Mouse (Mus musculus) heart, embryonic 16.5 days (tissue): ENCODE measurements around the gene Lif. TPM values are rescaled to one million over a fixed set of nuclear protein-coding genes. Genes with fewer than 3 reads are reported as not detected.

Experiments used
- ATAC-seq: fragments of 200-750 bp; cut with Nextera tagmentation; replicated peaks from 2 replicates; pipeline ENCODE4 v1.8.0; 2017; ENCODE audit warnings: moderate number of reproducible peaks; ENCODE audit not compliant: insufficient read depth, low FRiP score; ENCODE audit errors: extremely low read depth
- H3K27ac ChIP-seq: fragments of 300-500 bp; sonication (generic); 2 replicates; pipeline ENCODE4 v1.5.1; 2014; ENCODE audit warnings: mild to moderate bottlenecking, low read length, control low read depth, moderate library complexity
- H3K27me3 ChIP-seq: fragments of 300-500 bp; sonication (generic); 2 replicates; pipeline ENCODE4 v1.6.1; 2014; ENCODE audit warnings: low read length, mixed read lengths; ENCODE audit not compliant: control insufficient read depth, insufficient read depth
- H3K36me3 ChIP-seq: fragments of 300-500 bp; sonication (generic); 2 replicates; pipeline ENCODE4 v1.6.1; 2014; ENCODE audit not compliant: control insufficient read depth, insufficient read depth
- H3K4me1 ChIP-seq: fragments of 300-500 bp; sonication (generic); 2 replicates; pipeline ENCODE4 v1.6.1; 2014; ENCODE audit warnings: low read length, mixed read lengths; ENCODE audit not compliant: control insufficient read depth, insufficient read depth
- H3K4me2 ChIP-seq: fragments of 300-500 bp; sonication (generic); 2 replicates; pipeline ENCODE4 v1.6.1; 2014; ENCODE audit warnings: low read depth, mild to moderate bottlenecking, control low read depth, low read length
- H3K4me3 ChIP-seq: fragments of 300-500 bp; sonication (generic); 2 replicates; pipeline ENCODE4 v1.5.1; 2014; ENCODE audit warnings: mild to moderate bottlenecking, control low read depth, low read length
- H3K9ac ChIP-seq: fragments of 300-500 bp; sonication (generic); 2 replicates; pipeline ENCODE4 v1.6.1; 2014; ENCODE audit warnings: low read length, control low read depth
- H3K9me3 ChIP-seq: fragments of 300-500 bp; sonication (generic); replicated peaks from 2 replicates; pipeline ENCODE4 v1.6.1; 2016; ENCODE audit warnings: low read length; ENCODE audit not compliant: control insufficient read depth
- WGBS: fragments of 180-500 bp; shearing (Covaris S2); extraction: QIAGEN DNeasy Blood & Tissue Kit; methylation state at CpG from one replicate; pipeline ENCODE4 v1.1.7; 2014; 5-methylcytosine and 5-hydroxymethylcytosine counted together
- polyA plus RNA-seq: library from polyadenylated mRNA; unstranded; fragments of >200 nt; fragmentation: Nextera tagmentation; extraction: Ambion mirVana; gene quantifications from 2 replicates; pipeline ENCODE4 v1.2.1, GENCODE M21; 2015

Gene Lif
- polyA plus RNA-seq, 1 experiment from 2014 or later = 0.20 TPM

DNA sequence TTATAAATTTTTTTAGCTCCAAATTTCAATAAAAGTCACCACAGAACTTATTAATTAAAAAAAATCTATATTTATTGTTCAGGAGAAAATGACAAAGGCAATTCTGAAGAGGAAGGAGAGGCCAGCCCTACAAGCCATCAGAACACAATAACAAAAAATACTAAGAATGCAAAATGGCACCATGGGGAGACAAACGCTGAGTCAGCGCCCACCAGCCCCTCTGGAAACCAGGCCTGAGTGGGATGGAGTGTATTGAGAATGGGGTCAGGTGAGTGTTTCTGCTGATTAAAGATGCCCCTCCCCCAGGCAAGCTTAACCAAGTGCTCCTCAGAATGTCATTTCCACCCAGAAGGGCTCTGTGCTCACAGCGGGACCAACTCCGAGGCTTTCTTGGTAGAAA is 47.7 kb downstream of the Lif start:
- no peaks in the 10 kb centered on the region for H3K36me3 ChIP-seq
- peaks cover 34% of the 10 kb centered on the region for H3K4me1 ChIP-seq
- H3K4me3 ChIP-seq = no peak overlapping the region
- no peaks in the 10 kb centered on the region for H3K9me3 ChIP-seq
- no peak overlapping the region for H3K4me2 ChIP-seq
- no peaks in the 10 kb centered on the region for H3K27me3 ChIP-seq
- WGBS = 91% methylated on average over 4 of the region's 4 CpGs
- H3K27ac ChIP-seq = no peak overlapping the region
- H3K9ac ChIP-seq = no peak overlapping the region
- ATAC-seq = no peak

DNA sequence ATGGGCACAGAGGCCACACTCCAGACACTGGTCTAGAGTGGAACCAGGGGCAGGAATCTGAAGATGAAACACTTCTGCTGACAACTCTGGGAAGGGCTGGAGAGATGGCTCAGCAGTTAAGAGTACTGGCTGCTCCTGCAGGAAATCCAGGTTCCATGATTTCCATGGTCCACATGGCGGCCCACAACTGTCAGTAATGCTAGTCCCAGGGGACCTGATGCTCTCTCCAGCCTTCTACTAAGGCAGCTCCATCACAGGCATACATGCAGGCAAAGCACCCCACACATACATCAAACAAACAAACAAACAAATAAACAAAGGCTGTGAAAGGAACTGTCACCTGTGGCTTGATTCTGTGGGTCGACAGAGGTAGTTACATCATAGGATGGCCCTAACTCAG is 48.7 kb downstream of the Lif start:
- H3K4me3 ChIP-seq = no peak overlapping the region
- H3K27ac ChIP-seq = no peak overlapping the region
- no peak for ATAC-seq
- H3K27me3 ChIP-seq = no peaks in the 10 kb centered on the region
- 77% methylated on average over 2 of the region's 2 CpGs for WGBS
- no peaks in the 10 kb centered on the region for H3K36me3 ChIP-seq
- no peaks in the 10 kb centered on the region for H3K9me3 ChIP-seq
- H3K9ac ChIP-seq = no peak overlapping the region
- no peak overlapping the region for H3K4me2 ChIP-seq
- peaks cover 26% of the 10 kb centered on the region for H3K4me1 ChIP-seq

DNA sequence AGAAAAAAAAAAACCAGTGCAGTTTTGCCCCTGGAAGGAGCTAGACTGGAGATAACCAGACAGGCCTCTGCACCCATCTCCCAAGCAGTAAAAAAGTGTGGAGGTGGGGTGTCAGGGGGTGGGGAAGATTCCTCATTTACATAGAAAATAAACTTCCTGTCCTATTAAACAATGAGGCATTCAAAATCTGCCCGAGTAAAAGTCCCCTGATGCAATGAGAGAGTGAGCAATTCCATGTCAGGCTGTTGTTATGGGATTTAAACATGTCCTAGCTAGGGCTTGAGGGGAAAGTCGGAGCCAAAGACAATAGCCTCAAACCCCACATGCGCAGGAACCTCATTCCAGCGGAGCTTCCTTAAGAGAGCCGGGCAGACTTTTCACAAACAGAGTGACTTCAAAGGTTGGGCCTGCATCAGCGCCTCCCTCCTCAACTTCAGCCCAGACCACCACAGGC is 50.7 kb downstream of the Lif start:
- H3K36me3 ChIP-seq = no peaks in the 10 kb centered on the region
- WGBS = 47% methylated on average over 6 of the region's 6 CpGs
- H3K9me3 ChIP-seq = no peaks in the 10 kb centered on the region
- no peak for ATAC-seq
- no peaks in the 10 kb centered on the region for H3K27me3 ChIP-seq
- peak overlapping the region; percentile 33; the same call in 1 of the 2 replicates for H3K9ac ChIP-seq
- peak overlapping the region; percentile 55 for H3K27ac ChIP-seq
- peaks cover 14% of the 10 kb centered on the region for H3K4me1 ChIP-seq
- no peak overlapping the region for H3K4me3 ChIP-seq
- H3K4me2 ChIP-seq = peak overlapping the region; percentile 42

DNA sequence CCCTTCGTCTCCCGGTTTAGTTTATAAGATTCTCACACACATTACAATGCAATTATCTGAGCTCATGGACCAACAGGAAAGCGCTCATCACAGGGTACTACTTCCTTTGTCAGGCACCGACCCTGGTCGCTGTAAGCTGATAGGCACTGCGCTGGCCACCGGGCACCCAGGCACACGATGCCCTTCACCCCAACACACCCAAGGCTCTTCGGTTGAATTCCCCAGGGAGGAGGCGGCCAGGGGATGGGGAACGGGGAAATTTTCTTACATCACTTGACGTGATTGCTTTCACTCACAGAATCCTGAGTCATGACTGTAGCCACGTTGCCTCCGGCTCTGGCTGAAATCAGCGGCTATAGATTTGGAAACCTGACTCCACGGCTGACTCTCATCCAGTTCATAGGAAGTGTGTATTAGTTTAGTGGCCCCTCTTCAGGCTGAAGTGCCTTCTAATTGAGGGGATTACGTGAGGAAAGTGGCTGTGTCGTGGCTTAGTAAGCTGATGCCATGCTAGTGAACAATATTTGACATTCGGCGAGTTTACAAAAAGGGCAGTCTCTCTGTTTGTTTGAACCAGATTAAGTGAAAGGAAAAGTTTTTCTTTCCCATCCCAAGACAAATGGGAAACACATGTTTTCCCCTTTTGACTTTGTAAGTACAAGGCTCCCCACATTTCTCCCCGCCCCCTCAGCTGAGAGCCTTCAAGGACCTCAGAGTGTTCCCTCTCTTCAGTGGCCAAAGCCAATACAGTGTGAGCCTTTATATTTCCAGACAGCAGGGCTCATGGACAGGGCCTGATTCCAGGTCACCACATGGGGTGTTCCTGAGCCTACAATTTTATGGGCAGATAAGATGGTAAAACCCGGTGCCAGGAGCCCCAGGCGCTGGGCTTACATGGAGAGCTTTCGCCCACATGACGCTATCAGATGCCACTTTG is 51.4 kb downstream of the Lif start:
- Histone ChIP-seq H3K4me3 (no peak overlapping the region), H3K4me2 (peak overlapping the region; percentile 42), H3K27me3 (no peaks in the 10 kb centered on the region), H3K36me3 (no peaks in the 10 kb centered on the region), H3K4me1 (peaks cover 10% of the 10 kb centered on the region), H3K9me3 (no peaks in the 10 kb centered on the region), H3K9ac (peak overlapping the region; percentile 33; the same call in 1 of the 2 replicates), H3K27ac (peak overlapping the region; percentile 55)
- no peak for ATAC-seq
- WGBS = 36% methylated on average over 25 of the region's 25 CpGs

DNA sequence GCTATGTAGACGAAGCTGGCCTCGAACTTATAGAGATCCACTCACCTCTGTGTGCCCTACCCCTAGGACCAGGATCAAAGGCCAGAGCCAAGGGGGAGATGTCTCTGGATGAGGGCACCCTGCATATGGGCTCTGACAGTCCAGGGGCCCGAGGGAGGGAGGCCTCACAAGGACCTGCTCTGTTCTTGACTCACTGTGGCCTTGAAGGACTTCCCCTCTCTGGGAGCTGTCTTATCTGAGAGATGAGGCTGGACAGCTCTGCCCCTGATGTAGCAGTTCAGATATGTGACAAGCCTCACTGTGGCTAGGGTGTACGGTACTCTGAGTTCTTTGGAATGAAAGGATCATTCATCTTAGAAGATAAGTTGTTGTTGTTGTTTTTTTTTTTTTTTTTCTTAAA is 52.3 kb downstream of the Lif start:
- no peak for ATAC-seq
- no peaks in the 10 kb centered on the region for H3K36me3 ChIP-seq
- no peak overlapping the region for H3K4me3 ChIP-seq
- 76% methylated on average over 4 of the region's 4 CpGs for WGBS
- no peak overlapping the region for H3K4me2 ChIP-seq
- peaks cover 16% of the 10 kb centered on the region for H3K4me1 ChIP-seq
- no peak overlapping the region for H3K27ac ChIP-seq
- no peaks in the 10 kb centered on the region for H3K27me3 ChIP-seq
- H3K9ac ChIP-seq = no peak overlapping the region
- H3K9me3 ChIP-seq = no peaks in the 10 kb centered on the region

DNA sequence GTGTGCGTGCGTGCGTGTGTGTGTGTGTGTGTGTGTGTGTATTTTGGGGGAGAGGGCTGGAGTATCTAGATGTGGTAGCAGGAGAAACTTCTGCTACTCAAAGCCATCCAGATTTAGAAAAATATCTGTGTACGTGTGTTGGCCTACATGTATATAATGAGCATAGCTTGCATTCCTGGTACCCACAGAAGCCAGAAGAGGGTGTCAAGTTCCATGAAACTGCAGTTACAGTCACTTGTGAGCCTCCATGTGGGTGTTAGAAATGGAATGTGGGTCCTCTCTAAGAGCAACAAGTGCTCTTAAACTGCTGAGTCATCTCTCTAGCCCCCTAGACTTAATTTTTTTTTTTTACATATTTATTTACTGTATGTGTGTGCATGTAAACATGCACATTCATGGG is 53.0 kb downstream of the Lif start:
- Histone ChIP-seq H3K9me3 (no peaks in the 10 kb centered on the region), H3K27me3 (no peaks in the 10 kb centered on the region), H3K36me3 (no peaks in the 10 kb centered on the region), H3K4me3 (no peak overlapping the region), H3K4me1 (peaks cover 16% of the 10 kb centered on the region), H3K9ac (no peak overlapping the region), H3K27ac (no peak overlapping the region), H3K4me2 (no peak overlapping the region)
- 80% methylated on average over 4 of the region's 4 CpGs for WGBS
- no peak for ATAC-seq

DNA sequence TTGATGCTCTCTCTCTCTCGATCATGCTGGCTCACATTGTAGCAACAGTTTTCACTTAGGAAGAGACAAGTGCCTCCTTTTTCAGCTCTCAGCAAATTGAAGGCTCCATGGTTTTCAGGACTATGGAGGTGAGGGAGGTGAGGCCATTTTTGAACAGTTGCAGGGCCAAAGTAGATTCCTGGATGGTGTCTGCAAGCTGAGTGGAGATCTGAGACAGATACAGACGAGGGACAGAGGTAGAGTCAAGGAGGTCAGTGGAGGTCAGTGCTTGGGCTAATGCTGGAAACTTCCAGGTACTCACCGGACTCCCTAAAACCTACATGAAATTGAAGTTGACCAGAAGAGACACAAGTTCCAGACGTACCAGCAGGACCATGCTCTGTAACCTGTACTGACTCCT is 54.8 kb downstream of the Lif start:
- H3K4me1 ChIP-seq = peaks cover 16% of the 10 kb centered on the region
- H3K36me3 ChIP-seq = no peaks in the 10 kb centered on the region
- ATAC-seq = no peak
- H3K9ac ChIP-seq = no peak overlapping the region
- no peak overlapping the region for H3K27ac ChIP-seq
- no peaks in the 10 kb centered on the region for H3K9me3 ChIP-seq
- H3K27me3 ChIP-seq = no peaks in the 10 kb centered on the region
- H3K4me3 ChIP-seq = no peak overlapping the region
- no peak overlapping the region for H3K4me2 ChIP-seq
- 78% methylated on average over 4 of the region's 4 CpGs for WGBS

DNA sequence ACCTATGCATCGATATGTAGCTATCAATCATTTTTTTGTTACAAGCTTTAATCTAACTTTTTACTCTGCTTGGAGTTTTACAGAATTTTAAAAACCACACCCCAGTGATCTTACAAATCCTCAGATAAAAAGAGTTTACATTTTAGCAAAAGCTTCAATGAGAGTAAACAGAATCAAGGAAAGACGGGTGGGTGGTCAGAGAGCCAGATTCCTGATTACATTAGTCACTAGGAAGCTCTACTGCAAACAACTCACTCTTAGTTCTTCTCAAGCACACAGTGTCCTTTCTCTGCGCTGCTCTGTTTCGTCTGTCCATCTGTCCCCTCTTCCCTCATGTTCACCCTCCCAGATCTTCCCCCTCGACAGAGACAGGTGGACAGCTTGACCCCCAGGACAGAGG is 59.9 kb downstream of the Lif start:
- Histone ChIP-seq H3K4me3 (no peak overlapping the region), H3K4me1 (peaks cover 7% of the 10 kb centered on the region), H3K27me3 (no peaks in the 10 kb centered on the region), H3K27ac (no peak overlapping the region), H3K9ac (no peak overlapping the region), H3K9me3 (no peaks in the 10 kb centered on the region), H3K4me2 (no peak overlapping the region), H3K36me3 (no peaks in the 10 kb centered on the region)
- 59% methylated on average over 5 of the region's 5 CpGs for WGBS
- ATAC-seq = no peak

DNA sequence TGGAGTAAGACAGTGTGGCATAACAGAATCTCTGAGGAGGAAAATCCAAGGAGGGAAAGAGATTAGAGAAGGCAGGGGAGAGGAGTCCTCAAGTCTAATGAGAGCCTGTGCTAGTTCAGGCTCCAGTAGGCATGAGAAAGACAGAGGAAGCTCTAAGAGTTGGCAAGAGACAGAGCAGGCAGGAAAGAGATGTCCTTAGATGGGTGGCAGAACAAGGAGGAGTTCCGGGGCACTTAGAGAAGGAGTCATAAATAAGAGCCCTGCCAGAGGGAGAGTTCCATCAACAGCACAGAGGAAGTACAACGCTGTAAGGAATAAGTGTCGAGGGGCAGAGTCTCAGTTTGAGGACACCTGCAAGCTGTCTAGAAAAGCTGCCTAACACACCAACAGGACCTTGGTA is 60.7 kb downstream of the Lif start:
- ATAC-seq = no peak
- no peak overlapping the region for H3K27ac ChIP-seq
- H3K4me1 ChIP-seq = peaks cover 7% of the 10 kb centered on the region
- no peak overlapping the region for H3K4me2 ChIP-seq
- H3K4me3 ChIP-seq = no peak overlapping the region
- WGBS = 77% methylated on average over 3 of the region's 3 CpGs
- H3K27me3 ChIP-seq = no peaks in the 10 kb centered on the region
- no peaks in the 10 kb centered on the region for H3K36me3 ChIP-seq
- H3K9me3 ChIP-seq = no peaks in the 10 kb centered on the region
- no peak overlapping the region for H3K9ac ChIP-seq
